Mouse (Mus musculus): Measurements from ENCODE around the gene Cdkl4. TPM values are rescaled to one million over a fixed set of nuclear protein-coding genes. Genes with fewer than 3 reads are reported as not detected.

The Cdkl4 gene
- polyA plus RNA-seq, 1 experiment: 0.52 TPM

- no peaks in the 10 kb centered on the region for H3K4me1 ChIP-seq (ENCODE audit: control insufficient read depth, insufficient read depth, low read length)
- TF ChIP-seq CTCF (IDR thresholded peaks at IDR 0.05; ENCODE audit: control insufficient read depth, insufficient read depth, low read length) (no peak), POLR2A (IDR thresholded peaks at IDR 0.05; ENCODE audit: borderline replicate concordance, control insufficient read depth, low read depth, low read length) (no peak)
- no peak overlapping the region for H3K27ac ChIP-seq (ENCODE audit: control insufficient read depth, insufficient read depth, low read depth, low read length, poor library complexity)
- WGBS: 57% methylated on average over 1 of the region's 1 CpGs
- H3K4me3 ChIP-seq (replicated peaks; ENCODE audit: control insufficient read depth, low read depth, low read length): no peak overlapping the region
Measured at GRCm38 (mm10) chr17:80493891-80494290, 83.7 kb downstream of the Cdkl4 start.

GRCm38 (mm10) chr17:80492811-80493210, 84.8 kb downstream of the Cdkl4 start:
- Histone ChIP-seq H3K27ac (ENCODE audit: control insufficient read depth, insufficient read depth, low read depth, low read length, poor library complexity) (no peak overlapping the region), H3K4me3 (replicated peaks; ENCODE audit: control insufficient read depth, low read depth, low read length) (no peak overlapping the region), H3K4me1 (ENCODE audit: control insufficient read depth, insufficient read depth, low read length) (no peaks in the 10 kb centered on the region)
- TF ChIP-seq POLR2A (IDR thresholded peaks at IDR 0.05; ENCODE audit: borderline replicate concordance, control insufficient read depth, low read depth, low read length) (no peak), CTCF (IDR thresholded peaks at IDR 0.05; ENCODE audit: control insufficient read depth, insufficient read depth, low read length) (no peak)
- 86% methylated on average over 4 of the region's 4 CpGs for WGBS

GRCm38 (mm10) chr17:80492274-80492673, 85.3 kb downstream of the Cdkl4 start:
- TF ChIP-seq CTCF (IDR thresholded peaks at IDR 0.05; ENCODE audit: control insufficient read depth, insufficient read depth, low read length) (no peak), POLR2A (IDR thresholded peaks at IDR 0.05; ENCODE audit: borderline replicate concordance, control insufficient read depth, low read depth, low read length) (no peak)
- no peak overlapping the region for H3K4me3 ChIP-seq (replicated peaks; ENCODE audit: control insufficient read depth, low read depth, low read length)
- no peak overlapping the region for H3K27ac ChIP-seq (ENCODE audit: control insufficient read depth, insufficient read depth, low read depth, low read length, poor library complexity)
- H3K4me1 ChIP-seq (ENCODE audit: control insufficient read depth, insufficient read depth, low read length): no peaks in the 10 kb centered on the region
- WGBS: 93% methylated on average over 4 of the region's 4 CpGs

- WGBS: 83% methylated on average over 5 of the region's 5 CpGs
- TF ChIP-seq POLR2A (IDR thresholded peaks at IDR 0.05; ENCODE audit: borderline replicate concordance, control insufficient read depth, low read depth, low read length) (no peak), CTCF (IDR thresholded peaks at IDR 0.05; ENCODE audit: control insufficient read depth, insufficient read depth, low read length) (no peak)
- no peak overlapping the region for H3K4me3 ChIP-seq (replicated peaks; ENCODE audit: control insufficient read depth, low read depth, low read length)
- H3K27ac ChIP-seq (ENCODE audit: control insufficient read depth, insufficient read depth, low read depth, low read length, poor library complexity): no peak overlapping the region
- no peaks in the 10 kb centered on the region for H3K4me1 ChIP-seq (ENCODE audit: control insufficient read depth, insufficient read depth, low read length)
Measured at GRCm38 (mm10) chr17:80490166-80490565, 87.4 kb downstream of the Cdkl4 start.

- Histone ChIP-seq H3K4me3 (replicated peaks; ENCODE audit: control insufficient read depth, low read depth, low read length) (no peak overlapping the region), H3K27ac (ENCODE audit: control insufficient read depth, insufficient read depth, low read depth, low read length, poor library complexity) (no peak overlapping the region), H3K4me1 (ENCODE audit: control insufficient read depth, insufficient read depth, low read length) (no peaks in the 10 kb centered on the region)
- 91% methylated on average over 3 of the region's 3 CpGs for WGBS
- no peak for TF ChIP-seq CTCF (IDR thresholded peaks at IDR 0.05; ENCODE audit: control insufficient read depth, insufficient read depth, low read length)
- no peak for TF ChIP-seq POLR2A (IDR thresholded peaks at IDR 0.05; ENCODE audit: borderline replicate concordance, control insufficient read depth, low read depth, low read length)
Measured at GRCm38 (mm10) chr17:80488918-80489317, 88.7 kb downstream of the Cdkl4 start.

GRCm38 (mm10) chr17:80485160-80485559, 92.5 kb downstream of the Cdkl4 start:
- Histone ChIP-seq H3K4me1 (ENCODE audit: control insufficient read depth, insufficient read depth, low read length) (no peaks in the 10 kb centered on the region), H3K27ac (ENCODE audit: control insufficient read depth, insufficient read depth, low read depth, low read length, poor library complexity) (no peak overlapping the region), H3K4me3 (replicated peaks; ENCODE audit: control insufficient read depth, low read depth, low read length) (no peak overlapping the region)
- no peak for TF ChIP-seq CTCF (IDR thresholded peaks at IDR 0.05; ENCODE audit: control insufficient read depth, insufficient read depth, low read length)
- no peak for TF ChIP-seq POLR2A (IDR thresholded peaks at IDR 0.05; ENCODE audit: borderline replicate concordance, control insufficient read depth, low read depth, low read length)
- WGBS: 38% methylated on average over 5 of the region's 5 CpGs

- TF ChIP-seq CTCF (IDR thresholded peaks at IDR 0.05; ENCODE audit: control insufficient read depth, insufficient read depth, low read length) (no peak), POLR2A (IDR thresholded peaks at IDR 0.05; ENCODE audit: borderline replicate concordance, control insufficient read depth, low read depth, low read length) (no peak)
- no peaks in the 10 kb centered on the region for H3K4me1 ChIP-seq (ENCODE audit: control insufficient read depth, insufficient read depth, low read length)
- H3K27ac ChIP-seq (ENCODE audit: control insufficient read depth, insufficient read depth, low read depth, low read length, poor library complexity): no peak overlapping the region
- H3K4me3 ChIP-seq (replicated peaks; ENCODE audit: control insufficient read depth, low read depth, low read length): no peak overlapping the region
- WGBS: 49% methylated on average over 7 of the region's 7 CpGs
Measured at GRCm38 (mm10) chr17:80480855-80481224, 96.8 kb downstream of the Cdkl4 start.

GRCm38 (mm10) chr17:80480031-80480854, 97.4 kb downstream of the Cdkl4 start, which contains the start of gene Sos1:
Sos1 (minus strand) TSS chr17:80480453.
- 3% methylated on average over 89 of the region's 90 CpGs for WGBS
- Histone ChIP-seq H3K4me1 (ENCODE audit: control insufficient read depth, insufficient read depth, low read length) (no peaks in the 10 kb centered on the region), H3K4me3 (replicated peaks; ENCODE audit: control insufficient read depth, low read depth, low read length) (peak within 1 kb of the TSS; percentile 76), H3K27ac (ENCODE audit: control insufficient read depth, insufficient read depth, low read depth, low read length, poor library complexity) (peak within 1 kb of the TSS; percentile 93)
- TF ChIP-seq CTCF (IDR thresholded peaks at IDR 0.05; ENCODE audit: control insufficient read depth, insufficient read depth, low read length) (no peak), POLR2A (IDR thresholded peaks at IDR 0.05; ENCODE audit: borderline replicate concordance, control insufficient read depth, low read depth, low read length) (peak; percentile 82; the same call in 1 of the 2 replicates)
